Mouse (Mus musculus): ENCODE measurements around the gene Atp23. TPM values are rescaled to one million over a fixed set of nuclear protein-coding genes. Genes with fewer than 3 reads are reported as not detected.
A peak's percentile ranks its signal among the peaks of the same experiment; 100 is the strongest.

Atp23 gene
- polyA plus RNA-seq, 1 experiment, result 5.0 TPM

DNA sequence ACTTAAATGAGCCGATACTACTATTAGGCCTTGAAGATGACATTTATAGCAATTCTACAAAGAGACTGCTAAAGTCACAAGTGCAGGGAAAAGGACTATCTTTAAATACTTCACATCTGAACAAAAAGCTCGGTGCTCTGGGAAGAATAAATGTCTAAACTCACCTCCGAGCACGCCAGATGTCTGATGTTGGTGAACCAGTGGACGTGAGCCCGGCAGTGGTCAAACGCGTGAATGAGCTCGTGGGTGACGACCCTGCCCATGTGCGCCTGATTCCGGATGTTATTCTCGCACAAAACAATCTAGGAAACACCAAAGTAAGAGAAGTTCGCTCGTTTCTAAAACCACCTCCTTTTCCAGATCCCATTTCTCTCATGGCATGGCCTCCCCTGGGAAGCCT is 7.1 kb downstream of the Atp23 start:
- Histone ChIP-seq H3K27ac (ENCODE audit: insufficient read depth, low read depth, low read length) (no peak overlapping the region), H3K4me3 (ENCODE audit: insufficient read depth, low read length) (no peak overlapping the region), H3K4me1 (ENCODE audit: control insufficient read depth, insufficient read depth, low read length) (no peaks in the 10 kb centered on the region)
- TF ChIP-seq CTCF (IDR thresholded peaks at IDR 0.05; ENCODE audit: low read depth, low read length), result no peak
- no peak for TF ChIP-seq POLR2A (IDR thresholded peaks at IDR 0.05; ENCODE audit: borderline replicate concordance, low read depth, low read length)

DNA sequence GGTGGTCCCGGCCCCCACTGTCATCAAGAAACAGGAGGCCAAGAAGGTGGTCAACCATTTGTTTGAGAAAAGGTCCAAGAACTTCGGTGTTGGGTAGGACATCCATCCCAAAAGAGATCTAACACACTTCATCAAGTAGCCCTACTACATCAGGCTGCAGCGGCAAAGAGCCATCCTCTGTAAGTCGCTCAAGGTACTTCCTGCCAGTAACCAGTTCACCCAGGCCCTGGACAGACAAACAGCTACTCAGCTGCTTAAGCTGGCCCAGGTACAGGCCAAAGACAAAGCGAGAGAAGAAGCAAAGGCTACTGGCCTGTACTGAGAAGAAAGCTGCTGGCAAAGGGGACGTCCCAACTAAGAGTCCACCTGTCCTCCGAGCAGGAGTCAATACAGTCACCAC is 8.0 kb downstream of the Atp23 start:
- H3K4me3 ChIP-seq (ENCODE audit: insufficient read depth, low read length), result no peak overlapping the region
- no peaks in the 10 kb centered on the region for H3K4me1 ChIP-seq (ENCODE audit: control insufficient read depth, insufficient read depth, low read length)
- H3K27ac ChIP-seq (ENCODE audit: insufficient read depth, low read depth, low read length), result no peak overlapping the region
- no peak for TF ChIP-seq CTCF (IDR thresholded peaks at IDR 0.05; ENCODE audit: low read depth, low read length)
- no peak for TF ChIP-seq POLR2A (IDR thresholded peaks at IDR 0.05; ENCODE audit: borderline replicate concordance, low read depth, low read length)

DNA sequence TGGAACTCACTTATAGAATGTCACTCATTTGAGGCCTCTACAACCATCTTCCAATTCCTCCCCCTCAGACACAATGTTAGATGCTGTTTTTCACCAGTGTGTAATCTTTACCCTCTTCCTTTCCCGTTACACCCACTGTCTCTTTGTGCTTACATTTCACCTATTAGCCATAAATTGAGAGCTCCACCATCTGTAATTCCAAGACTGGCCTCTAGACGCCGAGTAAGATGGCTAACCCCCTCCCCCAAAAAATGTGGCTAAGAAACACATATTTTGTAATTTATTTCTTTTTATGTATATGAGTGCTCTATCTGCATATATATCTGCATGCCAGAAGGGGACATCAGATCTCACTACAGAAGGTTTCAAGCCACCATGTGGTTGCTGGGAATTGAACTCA is 27.4 kb downstream of the Atp23 start:
- no peak for TF ChIP-seq CTCF (IDR thresholded peaks at IDR 0.05; ENCODE audit: low read depth, low read length)
- no peak for TF ChIP-seq POLR2A (IDR thresholded peaks at IDR 0.05; ENCODE audit: borderline replicate concordance, low read depth, low read length)
- H3K4me3 ChIP-seq (ENCODE audit: insufficient read depth, low read length), result no peak overlapping the region
- H3K27ac ChIP-seq (ENCODE audit: insufficient read depth, low read depth, low read length), result no peak overlapping the region
- H3K4me1 ChIP-seq (ENCODE audit: control insufficient read depth, insufficient read depth, low read length), result peaks cover 7% of the 10 kb centered on the region; the same call in 1 of the 2 replicates

DNA sequence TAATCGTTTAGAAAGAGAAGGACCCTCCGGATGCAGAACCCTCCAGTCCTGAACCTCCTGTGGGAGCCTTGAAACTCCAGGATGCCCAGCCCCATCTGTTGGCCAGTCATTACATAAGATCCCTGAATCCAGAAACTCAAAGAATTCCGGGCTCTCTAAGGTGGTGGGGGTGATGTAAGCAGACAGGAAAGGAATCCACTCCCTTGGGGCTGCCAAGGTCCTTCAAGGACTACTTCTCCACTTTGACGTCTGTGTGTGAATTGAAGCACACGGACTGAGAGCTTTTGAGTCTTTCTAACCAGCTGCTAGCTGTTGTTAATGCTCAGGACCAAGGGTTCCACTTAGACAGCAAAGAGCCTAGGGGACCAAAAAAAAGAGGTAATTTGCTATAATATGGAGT is 28.9 kb downstream of the Atp23 start:
- H3K4me3 ChIP-seq (ENCODE audit: insufficient read depth, low read length), result no peak overlapping the region
- no peak for TF ChIP-seq POLR2A (IDR thresholded peaks at IDR 0.05; ENCODE audit: borderline replicate concordance, low read depth, low read length)
- no peak for TF ChIP-seq CTCF (IDR thresholded peaks at IDR 0.05; ENCODE audit: low read depth, low read length)
- H3K4me1 ChIP-seq (ENCODE audit: control insufficient read depth, insufficient read depth, low read length), result peaks cover 7% of the 10 kb centered on the region; the same call in 1 of the 2 replicates
- H3K27ac ChIP-seq (ENCODE audit: insufficient read depth, low read depth, low read length), result no peak overlapping the region

- TF ChIP-seq CTCF (IDR thresholded peaks at IDR 0.05; ENCODE audit: low read depth, low read length), result peak; percentile 71
- TF ChIP-seq POLR2A (IDR thresholded peaks at IDR 0.05; ENCODE audit: borderline replicate concordance, low read depth, low read length), result no peak
Measured at GRCm38 (mm10) chr10:126869372-126870318, 31.5 kb downstream of the Atp23 start.

DNA sequence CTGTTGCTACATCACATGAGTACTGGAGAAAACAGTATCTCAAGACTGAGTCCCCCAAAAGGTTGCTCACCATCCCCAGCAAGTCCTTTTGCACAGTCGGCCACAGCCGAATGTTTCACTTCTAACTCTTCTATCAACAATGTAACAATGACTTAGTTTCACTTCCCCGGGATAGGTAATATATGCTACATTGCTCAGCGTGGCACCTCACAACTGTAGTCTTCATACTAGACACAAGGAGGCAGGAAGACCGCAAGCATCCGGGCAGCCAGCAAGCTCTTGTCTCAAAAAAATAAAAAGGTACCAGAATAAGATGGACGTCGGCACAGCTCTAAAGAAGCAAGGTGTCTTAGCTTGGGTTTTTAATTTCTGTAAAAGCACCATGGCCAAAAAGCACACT is 35.9 kb downstream of the Atp23 start:
- H3K27ac ChIP-seq (ENCODE audit: insufficient read depth, low read depth, low read length), result no peak overlapping the region
- no peaks in the 10 kb centered on the region for H3K4me1 ChIP-seq (ENCODE audit: control insufficient read depth, insufficient read depth, low read length)
- no peak for TF ChIP-seq CTCF (IDR thresholded peaks at IDR 0.05; ENCODE audit: low read depth, low read length)
- TF ChIP-seq POLR2A (IDR thresholded peaks at IDR 0.05; ENCODE audit: borderline replicate concordance, low read depth, low read length), result no peak
- H3K4me3 ChIP-seq (ENCODE audit: insufficient read depth, low read length), result no peak overlapping the region

More at GRCm38 (mm10) chr10:126869372-126870318, 31.5 kb downstream of the Atp23 start:
- H3K27ac ChIP-seq (ENCODE audit: insufficient read depth, low read depth, low read length), result no peak overlapping the region
- H3K4me3 ChIP-seq (ENCODE audit: insufficient read depth, low read length), result peak overlapping the region; percentile 28; the same call in 1 of the 2 replicates
- no peaks in the 10 kb centered on the region for H3K4me1 ChIP-seq (ENCODE audit: control insufficient read depth, insufficient read depth, low read length)

DNA sequence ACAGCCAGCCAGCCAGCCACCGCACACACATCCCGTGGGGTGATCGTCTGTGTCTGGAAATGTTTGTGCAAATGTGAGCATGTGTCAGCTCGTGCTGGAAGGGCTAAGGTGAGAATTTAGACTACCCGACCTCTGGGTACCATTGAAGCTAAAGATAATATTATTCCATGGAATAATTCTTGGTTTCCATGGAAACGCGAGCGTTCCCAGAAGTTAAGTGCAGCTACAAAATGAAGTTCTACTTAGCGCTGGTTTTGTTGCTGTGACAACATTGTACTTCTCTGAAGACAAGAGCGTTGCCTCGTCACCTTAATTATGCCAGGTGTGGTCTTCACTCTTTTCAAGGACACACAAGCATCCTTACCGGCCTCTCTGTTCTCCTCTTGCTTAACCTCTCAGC is 39.0 kb downstream of the Atp23 start:
- Histone ChIP-seq H3K4me1 (ENCODE audit: control insufficient read depth, insufficient read depth, low read length) (no peaks in the 10 kb centered on the region), H3K4me3 (ENCODE audit: insufficient read depth, low read length) (no peak overlapping the region), H3K27ac (ENCODE audit: insufficient read depth, low read depth, low read length) (no peak overlapping the region)
- TF ChIP-seq CTCF (IDR thresholded peaks at IDR 0.05; ENCODE audit: low read depth, low read length), result no peak
- TF ChIP-seq POLR2A (IDR thresholded peaks at IDR 0.05; ENCODE audit: borderline replicate concordance, low read depth, low read length), result no peak

GRCm38 (mm10) chr10:126853286-126853685 is 47.9 kb downstream of the Atp23 start:
- TF ChIP-seq CTCF (IDR thresholded peaks at IDR 0.05; ENCODE audit: low read depth, low read length), result peak; percentile 57
- TF ChIP-seq POLR2A (IDR thresholded peaks at IDR 0.05; ENCODE audit: borderline replicate concordance, low read depth, low read length), result no peak

DNA sequence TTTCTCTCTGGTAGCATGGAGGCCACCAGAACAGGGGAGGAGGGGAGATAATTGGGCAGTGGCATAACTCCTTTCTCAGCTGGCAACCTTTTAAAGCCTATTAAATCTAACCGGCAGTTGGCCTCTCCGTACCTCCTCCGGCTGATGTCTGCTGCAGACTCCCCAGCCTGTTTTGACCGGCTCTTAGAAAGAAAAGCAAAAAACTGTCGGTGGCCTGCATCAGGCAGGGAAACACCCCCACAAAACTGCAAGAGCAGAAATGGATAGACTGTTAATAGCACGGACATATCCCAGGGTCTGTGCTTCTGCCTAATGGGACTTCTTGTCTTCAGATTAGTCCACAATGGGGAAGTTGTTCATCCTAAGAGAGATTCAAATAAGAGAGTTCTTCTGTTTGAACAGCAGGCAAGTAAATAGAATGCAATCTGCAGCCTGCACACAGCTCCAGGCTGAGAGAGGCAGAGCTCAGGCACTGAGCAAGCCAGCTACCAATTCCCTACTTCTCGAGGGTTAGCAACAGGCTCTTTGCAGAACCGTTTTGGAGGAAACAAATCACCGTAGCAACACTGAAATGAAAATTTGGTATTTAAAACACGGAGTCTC is 55.7 kb downstream of the Atp23 start:
- Histone ChIP-seq H3K27ac (ENCODE audit: insufficient read depth, low read depth, low read length) (no peak overlapping the region), H3K4me1 (ENCODE audit: control insufficient read depth, insufficient read depth, low read length) (peaks cover 2% of the 10 kb centered on the region; the same call in 1 of the 2 replicates), H3K4me3 (ENCODE audit: insufficient read depth, low read length) (no peak overlapping the region)
- TF ChIP-seq POLR2A (IDR thresholded peaks at IDR 0.05; ENCODE audit: borderline replicate concordance, low read depth, low read length), result no peak
- TF ChIP-seq CTCF (IDR thresholded peaks at IDR 0.05; ENCODE audit: low read depth, low read length), result no peak

More at GRCm38 (mm10) chr10:126853286-126853685, 47.9 kb downstream of the Atp23 start:
- Histone ChIP-seq H3K27ac (ENCODE audit: insufficient read depth, low read depth, low read length) (no peak overlapping the region), H3K4me3 (ENCODE audit: insufficient read depth, low read length) (no peak overlapping the region), H3K4me1 (ENCODE audit: control insufficient read depth, insufficient read depth, low read length) (no peaks in the 10 kb centered on the region)

DNA sequence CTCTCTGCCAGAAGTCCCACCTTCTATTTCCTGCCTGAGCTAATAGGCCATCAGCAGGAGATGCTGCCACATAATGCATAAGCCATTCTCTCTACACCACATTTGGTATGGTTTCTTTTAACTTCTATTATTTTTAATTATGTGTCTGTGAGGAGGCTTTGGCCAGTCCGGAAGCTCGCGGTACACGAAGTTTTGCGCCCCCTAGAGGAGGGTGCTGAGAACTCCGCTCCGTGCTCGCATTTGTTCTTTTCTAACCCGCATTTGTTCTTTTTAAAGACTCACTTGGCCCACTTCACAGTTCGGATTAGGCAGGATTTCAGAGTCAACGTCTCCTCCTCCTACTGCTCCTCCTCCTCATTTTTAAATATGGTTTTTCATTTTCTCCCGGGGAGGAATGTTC is 56.5 kb downstream of the Atp23 start:
- TF ChIP-seq CTCF (IDR thresholded peaks at IDR 0.05; ENCODE audit: low read depth, low read length), result peak; percentile 27; the same call in 1 of the 2 replicates
- TF ChIP-seq POLR2A (IDR thresholded peaks at IDR 0.05; ENCODE audit: borderline replicate concordance, low read depth, low read length), result no peak
- no peak overlapping the region for H3K27ac ChIP-seq (ENCODE audit: insufficient read depth, low read depth, low read length)
- H3K4me3 ChIP-seq (ENCODE audit: insufficient read depth, low read length), result no peak overlapping the region
- H3K4me1 ChIP-seq (ENCODE audit: control insufficient read depth, insufficient read depth, low read length), result peaks cover 2% of the 10 kb centered on the region; the same call in 1 of the 2 replicates
